Mouse (Mus musculus) layer of hippocampus, adult 11-12 months (tissue): ENCODE measurements around the gene Ttc41.

Source experiments
- DNase-seq: peaks from one replicate; pipeline ENCODE4 v3.0.0; 2022; ENCODE audit warnings: low spot score

The Ttc41 gene

GRCm38 (mm10) chr10:86755816-86756502, 50.3 kb downstream of the Ttc41 start:
- no peak for DNase-seq

- DNase-seq, result no peak
These were observed 52.1 kb downstream of the Ttc41 start for GRCm38 (mm10) chr10:86757724-86758123.

- DNase-seq, result no peak
These were observed 52.6 kb downstream of the Ttc41 start for GRCm38 (mm10) chr10:86758211-86758610.

- DNase-seq, result no peak
These were observed 55.6 kb downstream of the Ttc41 start for GRCm38 (mm10) chr10:86761236-86761635.

- DNase-seq, result no peak
These were observed 56.2 kb downstream of the Ttc41 start for GRCm38 (mm10) chr10:86761722-86762383.

GRCm38 (mm10) chr10:86762384-86762730, 56.7 kb downstream of the Ttc41 start:
- no peak for DNase-seq

- no peak for DNase-seq
These were observed 58.1 kb downstream of the Ttc41 start, which contains the start of gene Gm49358 for GRCm38 (mm10) chr10:86763672-86764071. Gm49358 (plus strand) TSS chr10:86763972.

GRCm38 (mm10) chr10:86765344-86765966, 59.8 kb downstream of the Ttc41 start:
- no peak for DNase-seq

- DNase-seq, result no peak
These were observed 63.6 kb downstream of the Ttc41 start for GRCm38 (mm10) chr10:86769216-86769615.

- no peak for DNase-seq
These were observed 64.2 kb downstream of the Ttc41 start for GRCm38 (mm10) chr10:86769797-86770196.

GRCm38 (mm10) chr10:86771701-86772100, 66.1 kb downstream of the Ttc41 start:
- no peak for DNase-seq

GRCm38 (mm10) chr10:86772231-86772631, 66.6 kb downstream of the Ttc41 start:
- DNase-seq, result no peak

GRCm38 (mm10) chr10:86773360-86773759, 67.7 kb downstream of the Ttc41 start:
- no peak for DNase-seq

GRCm38 (mm10) chr10:86776281-86776680, 70.7 kb downstream of the Ttc41 start:
- no peak for DNase-seq

GRCm38 (mm10) chr10:86777614-86778319, 72.2 kb downstream of the Ttc41 start:
- peak; percentile 28 for DNase-seq

- peak; percentile 94 for DNase-seq
These were observed 72.9 kb downstream of the Ttc41 start, which contains the start of gene Nt5dc3 for GRCm38 (mm10) chr10:86778398-86779116. Nt5dc3 (plus strand) TSS chr10:86779005.

- DNase-seq, result peak; percentile 37
These were observed 73.6 kb downstream of the Ttc41 start for GRCm38 (mm10) chr10:86779117-86779755.

GRCm38 (mm10) chr10:86779816-86780500, 74.3 kb downstream of the Ttc41 start:
- DNase-seq, result no peak

GRCm38 (mm10) chr10:86781641-86782040, 76.0 kb downstream of the Ttc41 start:
- no peak for DNase-seq

GRCm38 (mm10) chr10:86782656-86783055, 77.0 kb downstream of the Ttc41 start:
- DNase-seq, result no peak

GRCm38 (mm10) chr10:86783561-86783960, 78.0 kb downstream of the Ttc41 start:
- no peak for DNase-seq
